Mouse (Mus musculus) small intestine, adult 2 months (tissue): ENCODE results near the gene Ube2b. TPM values are rescaled to one million over a fixed set of nuclear protein-coding genes. Genes with fewer than 3 reads are reported as not detected.

ENCODE experiments used
- H3K27ac ChIP-seq: fragments of 200-500 bp; 2 replicates; pipeline ENCODE4 v1.5.1; 2012; ENCODE audit warnings: low read depth, low read length, control low read depth, inconsistent platforms; ENCODE audit not compliant: insufficient read depth
- H3K27me3 ChIP-seq: fragments of 200-500 bp; 2 replicates; pipeline ENCODE4 v1.6.1; 2012; ENCODE audit warnings: mild to moderate bottlenecking, moderate library complexity, low read length, inconsistent platforms; ENCODE audit not compliant: control insufficient read depth, insufficient read depth
- H3K36me3 ChIP-seq: fragments of 200-500 bp; 2 replicates; pipeline ENCODE4 v1.6.1; 2012; ENCODE audit warnings: mild to moderate bottlenecking, low read length, control low read depth, inconsistent platforms; ENCODE audit not compliant: control insufficient read depth, insufficient read depth
- H3K4me1 ChIP-seq: fragments of 200-500 bp; 2 replicates; pipeline ENCODE4 v1.6.1; 2012; ENCODE audit warnings: low read length, inconsistent platforms, mixed read lengths; ENCODE audit not compliant: control insufficient read depth, insufficient read depth, insufficient read length
- H3K4me3 ChIP-seq: fragments of 200-500 bp; 2 replicates; pipeline ENCODE4 v1.5.1; 2012; ENCODE audit warnings: low read depth, mild to moderate bottlenecking, control low read depth, inconsistent platforms, low read length, moderate library complexity
- CTCF ChIP-seq: fragments of 200-500 bp; IDR thresholded peaks from 2 replicates; pipeline ENCODE4 v1.5.1; 2012; ENCODE audit warnings: low read depth, mild to moderate bottlenecking, control low read depth, inconsistent platforms, low read length, moderate library complexity, mixed read lengths; ENCODE audit not compliant: insufficient replicate concordance, insufficient read length; ENCODE audit errors: extremely low read depth
- POLR2A ChIP-seq: fragments of 200-500 bp; IDR thresholded peaks from 2 replicates; pipeline ENCODE4 v1.6.1; 2012; ENCODE audit warnings: low read depth, mild to moderate bottlenecking, control low read depth, inconsistent platforms, low read length, moderate library complexity
- WGBS: fragments of 180-500 bp; shearing (Covaris S2); methylation state at CpG from one replicate; pipeline ENCODE4 v1.1.7; 2018; 5-methylcytosine and 5-hydroxymethylcytosine counted together
- polyA plus RNA-seq: library from polyadenylated mRNA; depleted of rRNA; stranded (reverse); fragments of >200 nt; gene quantifications from 2 replicates; pipeline ENCODE4 v1.2.3, GENCODE M21; 2012

Gene Ube2b
- polyA plus RNA-seq, 1 experiment: 18.2 TPM

- 38% methylated on average over 5 of the region's 5 CpGs for WGBS
- no peak overlapping the region for H3K4me3 ChIP-seq
- TF ChIP-seq CTCF: no peak
- TF ChIP-seq POLR2A: no peak
Measured at GRCm38 (mm10) chr11:51951861-51952420, 48.6 kb downstream of the Ube2b start.

GRCm38 (mm10) chr11:51949919-51950318, 50.6 kb downstream of the Ube2b start:
- 89% methylated on average over 9 of the region's 9 CpGs for WGBS
- Histone ChIP-seq H3K4me3 (no peak overlapping the region), H3K27me3 (no peaks in the 10 kb centered on the region), H3K4me1 (peaks cover 4% of the 10 kb centered on the region; the same call in 1 of the 2 replicates), H3K36me3 (no peaks in the 10 kb centered on the region), H3K27ac (no peak overlapping the region)
- TF ChIP-seq POLR2A (no peak), CTCF (no peak)

More at GRCm38 (mm10) chr11:51951861-51952420, 48.6 kb downstream of the Ube2b start:
- Histone ChIP-seq H3K4me1 (peaks cover 4% of the 10 kb centered on the region; the same call in 1 of the 2 replicates), H3K36me3 (no peaks in the 10 kb centered on the region), H3K27me3 (no peaks in the 10 kb centered on the region), H3K27ac (no peak overlapping the region)

GRCm38 (mm10) chr11:51949155-51949840, 51.3 kb downstream of the Ube2b start:
- H3K27me3 ChIP-seq: no peaks in the 10 kb centered on the region
- peaks cover 4% of the 10 kb centered on the region; the same call in 1 of the 2 replicates for H3K4me1 ChIP-seq
- TF ChIP-seq CTCF (no peak), POLR2A (no peak)
- H3K36me3 ChIP-seq: no peaks in the 10 kb centered on the region
- H3K4me3 ChIP-seq: no peak overlapping the region
- WGBS: 72% methylated on average over 9 of the region's 9 CpGs
- H3K27ac ChIP-seq: no peak overlapping the region

GRCm38 (mm10) chr11:51946144-51946543, 54.4 kb downstream of the Ube2b start:
- no peak overlapping the region for H3K27ac ChIP-seq
- H3K4me3 ChIP-seq: no peak overlapping the region
- H3K36me3 ChIP-seq: no peaks in the 10 kb centered on the region
- TF ChIP-seq POLR2A (no peak), CTCF (no peak)
- peaks cover 4% of the 10 kb centered on the region; the same call in 1 of the 2 replicates for H3K4me1 ChIP-seq
- no peaks in the 10 kb centered on the region for H3K27me3 ChIP-seq
- 63% methylated on average over 6 of the region's 6 CpGs for WGBS

GRCm38 (mm10) chr11:51945548-51945947, 55.0 kb downstream of the Ube2b start:
- H3K4me1 ChIP-seq: peaks cover 7% of the 10 kb centered on the region; the same call in 1 of the 2 replicates
- no peaks in the 10 kb centered on the region for H3K27me3 ChIP-seq
- no peaks in the 10 kb centered on the region for H3K36me3 ChIP-seq
- no peak overlapping the region for H3K27ac ChIP-seq
- H3K4me3 ChIP-seq: no peak overlapping the region
- TF ChIP-seq POLR2A: no peak
- no peak for TF ChIP-seq CTCF
- WGBS: 5% methylated on average over 8 of the region's 8 CpGs

GRCm38 (mm10) chr11:51944239-51944638, 56.3 kb downstream of the Ube2b start:
- Histone ChIP-seq H3K36me3 (no peaks in the 10 kb centered on the region), H3K27me3 (no peaks in the 10 kb centered on the region), H3K4me3 (no peak overlapping the region), H3K4me1 (peaks cover 9% of the 10 kb centered on the region; the same call in 1 of the 2 replicates), H3K27ac (no peak overlapping the region)
- WGBS: 93% methylated on average over 3 of the region's 3 CpGs
- TF ChIP-seq CTCF (no peak), POLR2A (no peak)

- H3K4me1 ChIP-seq: 0 out of 2 replicates have a peak, but pooled peaks cover 9% of the 10 kb centered on the region
- H3K27me3 ChIP-seq: no peaks in the 10 kb centered on the region
- TF ChIP-seq CTCF (no peak), POLR2A (no peak)
- no peak overlapping the region for H3K27ac ChIP-seq
- no peak overlapping the region for H3K4me3 ChIP-seq
- 79% methylated on average over 6 of the region's 6 CpGs for WGBS
- H3K36me3 ChIP-seq: no peaks in the 10 kb centered on the region
Measured at GRCm38 (mm10) chr11:51943500-51943841, 57.1 kb downstream of the Ube2b start.
